Mouse (Mus musculus): Measurements from ENCODE around the gene Msantd4. TPM values are rescaled to one million over a fixed set of nuclear protein-coding genes. Genes with fewer than 3 reads are reported as not detected.
"Not testable (repeated sequence)": the region's sequence is repeated elsewhere in the genome, so short reads cannot be mapped to it uniquely, and the experiment has no call there.

Msantd4 gene
- 10 to 100 TPM; 59.1 to 61.6 TPM for total RNA-seq (2021)

DNA sequence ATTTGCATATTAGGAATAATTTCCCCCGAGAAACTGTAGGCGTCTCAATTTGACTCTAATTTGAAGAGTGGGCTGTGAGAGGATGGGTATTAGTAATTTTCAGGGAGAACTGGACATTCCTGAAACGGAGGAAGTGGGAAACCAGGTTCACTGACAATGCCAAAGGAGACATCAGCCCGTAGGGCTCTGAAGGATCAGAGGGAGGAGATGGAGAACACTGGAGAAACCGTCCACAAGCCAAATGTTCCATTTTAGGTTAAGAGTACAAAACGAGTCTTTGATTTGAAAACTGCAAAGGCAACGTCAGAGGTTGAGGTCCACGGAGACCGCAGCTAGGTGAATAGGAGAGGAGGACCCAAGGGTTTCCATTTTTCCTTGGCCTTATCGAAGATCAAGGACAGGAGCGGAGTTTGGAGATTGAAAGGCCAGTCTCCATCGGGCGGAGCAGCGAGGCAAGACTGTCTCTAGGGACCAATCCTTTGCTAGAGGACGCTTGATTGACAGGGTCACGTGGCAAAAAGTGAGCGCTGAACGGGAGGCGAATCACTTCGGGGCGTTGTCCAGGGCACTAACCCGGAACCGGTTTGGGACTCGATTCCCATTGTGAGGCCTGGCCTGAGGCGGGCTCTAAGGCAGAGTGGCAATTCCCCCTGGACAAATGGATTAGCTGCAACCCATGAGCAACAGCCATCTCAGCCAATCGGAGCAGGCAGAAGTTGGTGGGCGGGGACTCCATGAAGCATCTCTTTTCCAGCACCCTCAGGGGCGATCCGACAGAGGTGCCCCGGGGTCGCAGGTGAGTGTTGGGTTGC is at the start of gene Msantd4:
Gene Msantd4, plus strand, starts transcription at position 735 of the 812 bp plus-strand sequence.
- DNase-seq (ENCODE audit: low spot score in 2 of 2) = peak; percentile 98 to 100
- intact Hi-C loops (cut with DNase I) = loop anchor here (2.0 kb wide), 1 partner anchor 67 kb away; the partner anchor contains the start of genes Aasdhppt and Kbtbd3

DNA sequence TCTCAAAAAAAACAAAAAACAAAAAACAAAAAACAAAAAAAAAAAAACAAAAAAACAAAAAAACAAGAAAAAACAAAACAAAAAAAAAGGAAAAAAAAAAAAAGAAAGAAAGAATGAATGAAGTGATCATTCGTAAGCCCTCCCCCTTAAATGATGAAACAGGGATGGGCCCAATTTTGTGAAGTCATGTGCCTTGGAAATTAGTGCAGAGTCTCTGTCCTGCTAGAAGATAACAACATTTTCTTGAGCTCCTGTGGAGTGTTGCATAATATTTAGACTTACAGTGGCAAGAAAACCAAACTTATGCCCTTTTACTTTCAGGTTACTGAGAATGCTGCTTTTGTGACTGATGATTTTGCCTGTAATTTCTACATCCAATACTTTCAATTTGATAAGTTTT is 23.2 kb upstream of the Msantd4 start:
- DNase-seq (ENCODE audit: low spot score in 2 of 2) = no peak
- intact Hi-C loops (cut with DNase I) = no loop called here

DNA sequence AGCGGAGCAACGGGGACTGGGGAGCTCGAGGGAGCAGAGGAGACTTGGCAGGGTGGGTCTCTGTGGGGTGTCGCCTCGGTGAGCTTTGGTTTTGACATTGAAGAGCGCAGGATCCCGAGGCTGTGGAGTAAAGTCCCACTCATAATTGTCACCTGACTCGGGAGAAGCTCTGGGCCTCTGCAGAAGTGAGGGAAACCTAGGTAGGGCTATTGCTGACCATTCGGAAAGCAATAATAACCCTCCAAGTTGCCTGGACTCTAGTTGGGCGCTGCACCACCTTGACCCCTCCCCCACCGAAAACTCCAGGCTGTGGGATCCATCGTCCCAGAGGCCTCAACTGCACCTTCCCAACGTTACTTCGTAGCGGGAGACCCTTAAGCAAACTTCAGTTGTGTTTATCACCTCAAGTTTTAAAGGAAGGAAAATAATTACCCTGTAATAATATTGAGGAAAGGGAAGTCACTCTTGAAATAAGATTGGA is 318 bp downstream of the Msantd4 start:
- intact Hi-C loops (cut with DNase I) = loop anchor here (2.0 kb wide), 1 partner anchor 68 kb away; the partner anchor contains the start of genes Aasdhppt and Kbtbd3
- no peak for DNase-seq (ENCODE audit: low spot score in 2 of 2)

DNA sequence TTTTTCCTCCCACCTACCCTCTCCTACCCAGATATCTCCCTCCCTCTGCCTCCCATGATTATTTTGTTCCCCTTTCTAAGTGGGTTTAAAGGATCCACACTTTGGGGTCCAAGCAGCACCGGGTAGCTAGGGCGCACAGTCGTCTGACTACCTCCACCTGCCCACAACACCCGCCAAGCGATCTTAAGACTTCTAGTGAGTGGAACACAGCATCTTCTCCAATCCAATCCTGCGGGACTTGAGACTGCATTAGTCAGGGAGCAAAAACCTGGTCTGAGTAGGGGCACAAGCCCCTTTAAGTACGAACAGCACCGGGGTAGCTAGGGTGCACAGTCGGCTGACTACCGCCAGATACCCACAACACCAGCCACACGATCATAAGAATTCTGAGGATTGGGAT is 24.4 kb downstream of the Msantd4 start:
- DNase-seq (ENCODE audit: low spot score in 2 of 2); intact Hi-C loops (cut with DNase I): not testable (repeated sequence)

Small RNA genes within 50 kb of the gene (microRNA-seq; reads per million reads assigned to microRNA genes)
- gene Gm23992 = 0 reads per million in 2 experiments

Other genes starting within 250 kb of the Msantd4 start
- gene Aasdhppt, start 67.1 kb upstream of the Msantd4 start, total RNA-seq (2021) = 10 to 100 TPM; 24.6 to 27.1 TPM
- 10 to 100 TPM; 12.1 to 12.2 TPM for gene Kbtbd3, start 66.7 kb upstream of the Msantd4 start, total RNA-seq (2021)

All from left cerebral cortex, postnatal 25 days (tissue).